ENCODE assay signal across 12 mouse cellular contexts in genomic region chr13:47948098-47948865, GRCm38 (mm10).
DNase-seq lines count a peak whose midpoint lies in the region.
"Had no signal": no experiment of that assay in that cellular context is flagged by ENCODE, and none has a peak within 500 bp of the region (broad histone marks: within the 10 kb centered on the region; RNA-seq: fewer than 3 reads in every experiment).

No protein-coding gene starts in this region.

- DNase-seq in cerebellum, adult 18-20 months, result peak; percentile 7 to 15
- no peak for DNase-seq in cerebellum, adult 11-12 months
- peak; percentile 29 to 37 for DNase-seq in kidney, postnatal 4 days
- DNase-seq in kidney, adult 9 months, result no peak
- DNase-seq in urinary bladder, postnatal 14 days (ENCODE audit: low spot score), result peak; percentile 10
- DNase-seq in urinary bladder, postnatal 25 days (ENCODE audit: low spot score), result no peak
- DNase-seq in right cerebral cortex, postnatal 36 days (ENCODE audit: low spot score in 2 of 2), result no peak
- DNase-seq in heart, postnatal 25 days (ENCODE audit: low spot score), result no peak
- DNase-seq: adrenal gland, postnatal 36 days; gastrocnemius, postnatal 10 days; kidney, adult 18-20 months; thymus, adult 18-20 months had no signal

- intact Hi-C loops in heart, postnatal 25 days (cut with DNase I), result no loop called here

Comparison
In these comparisons a context has a peak if more than half of its experiments do, and no peak if none do; other contexts are left out.
1. DNase-seq: peak in cerebellum, adult 18-20 months (2 of 2), kidney, postnatal 4 days (2 of 2) and urinary bladder, postnatal 14 days (single experiment); none in cerebellum, adult 11-12 months (single experiment), kidney, adult 9 months (single experiment), urinary bladder, postnatal 25 days (single experiment), right cerebral cortex, postnatal 36 days (0 of 2) and heart, postnatal 25 days (single experiment).